14 mouse cellular contexts compared by ENCODE assay signal in the genomic region with DNA sequence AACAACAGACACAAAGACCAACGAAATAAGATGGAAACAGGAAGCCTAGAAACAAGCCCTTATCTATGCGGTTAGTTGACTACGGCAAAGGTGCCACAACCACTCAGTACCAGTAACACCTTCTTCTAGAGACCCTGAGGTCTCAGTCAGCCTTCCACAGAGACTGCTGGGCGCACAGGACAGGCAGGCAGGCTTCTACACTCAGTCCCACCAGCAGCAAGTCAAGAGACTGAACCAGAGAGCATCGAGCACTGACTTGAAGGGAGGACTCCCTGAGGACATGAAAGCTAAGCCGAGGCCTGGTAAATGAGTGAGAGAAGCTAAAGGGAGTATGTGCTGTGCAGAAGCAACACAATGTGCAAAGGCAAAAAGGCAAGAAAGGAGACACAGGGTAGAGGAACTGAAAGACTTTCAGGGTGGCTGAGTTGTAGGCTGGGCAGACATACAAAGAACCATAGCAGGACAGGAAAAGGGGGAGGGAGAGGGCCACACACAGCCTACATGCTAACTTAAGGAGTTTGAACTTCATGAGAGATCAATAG. TPM values are rescaled to one million over a fixed set of nuclear protein-coding genes. Genes with fewer than 3 reads are reported as not detected.
DNase-seq lines count a peak whose midpoint lies in the region; ATAC-seq and TF ChIP-seq lines count a peak whose summit lies in the region.
"Had no signal": no experiment of that assay in that cellular context is flagged by ENCODE, and none has a peak within 500 bp of the region (broad histone marks: within the 10 kb centered on the region; RNA-seq: fewer than 3 reads in every experiment).

No protein-coding gene starts in this region.

- TF ChIP-seq CTCF in layer of hippocampus, adult 2 months (conservative IDR thresholded peaks at IDR 0.05) = no peak
- TF ChIP-seq CTCF in bone marrow, adult 2 months (IDR thresholded peaks at IDR 0.05; ENCODE audit: control insufficient read depth, insufficient read depth, low read length) = no peak

- peak; percentile 74 for ATAC-seq in megakaryocyte, adult 5-6 weeks (ENCODE audit: poor library complexity, severe bottlenecking)
- ATAC-seq: forebrain, postnatal 0 days; midbrain, embryonic 16.5 days had no signal

- peak overlapping the region; percentile 62; the same call in 1 of the 2 replicates for H3K27ac ChIP-seq in layer of hippocampus, adult 2 months
- H3K27ac ChIP-seq in bone marrow, adult 2 months (ENCODE audit: control insufficient read depth, insufficient read depth, low read depth, low read length, poor library complexity) = peak overlapping the region; percentile 82

- peaks cover 10% of the 10 kb centered on the region for H3K4me1 ChIP-seq in bone marrow, adult 2 months (ENCODE audit: control insufficient read depth, insufficient read depth, low read length)

- no peak for TF ChIP-seq POLR2A in bone marrow, adult 2 months (IDR thresholded peaks at IDR 0.05; ENCODE audit: borderline replicate concordance, control insufficient read depth, low read depth, low read length)

- no peak overlapping the region for H3K4me3 ChIP-seq in layer of hippocampus, adult 2 months
- H3K4me3 ChIP-seq in bone marrow, adult 2 months (replicated peaks; ENCODE audit: control insufficient read depth, low read depth, low read length) = no peak overlapping the region

- WGBS in bone marrow, adult 2 months = 52% methylated on average over 6 of the region's 6 CpGs

- DNase-seq in layer of hippocampus, adult 2 months (ENCODE audit: low spot score in 2 of 2) = no peak
- DNase-seq in layer of hippocampus, adult 9-11 months = no peak
- DNase-seq in CD4-positive, CD25-positive, alpha-beta regulatory T cell, adult 2 months (ENCODE audit: low read depth, low spot score) = peak; percentile 68
- no peak for DNase-seq in urinary bladder, postnatal 25 days (ENCODE audit: low spot score)
- DNase-seq in cerebellum, adult 9-11 months = no peak
- DNase-seq in kidney, adult 18-20 months = no peak
- DNase-seq: adrenal gland, adult 2 months; forebrain, postnatal 0 days; kidney, adult 11 months; lung, embryonic 14.5 days had no signal

RNA-seq across cellular contexts. Expression of a gene that starts 16.8 kb away (rescaled TPM):
- 10 to 100 TPM; 25.1 to 27.3 TPM for total RNA-seq in layer of hippocampus, adult 2 months (2021)
- polyA plus RNA-seq in bone marrow, adult 2 months (2011; ENCODE audit: insufficient read depth, insufficient read length, low replicate concordance, missing spikeins) = 90.8 and 98.0 TPM in 2 replicates
- 10.2 and 10.5 TPM in 2 replicates for total RNA-seq in megakaryocyte, adult 5-6 weeks (2015)
- total RNA-seq in megakaryocyte, adult 5-6 weeks (2017) = 6.4 and 7.0 TPM in 2 replicates

RNA-seq across cellular contexts. Expression of a gene that starts 17.2 kb away (rescaled TPM):
- under 1 TPM; 0.22 to 0.28 TPM for total RNA-seq in layer of hippocampus, adult 2 months (2021)
- 3.6 TPM in 1 of 2 replicates, not detected in the other for polyA plus RNA-seq in bone marrow, adult 2 months (2011; ENCODE audit: insufficient read depth, insufficient read length, low replicate concordance, missing spikeins)
- total RNA-seq in megakaryocyte, adult 5-6 weeks (2015) = not detected in 2 replicates
- total RNA-seq in megakaryocyte, adult 5-6 weeks (2017) = not detected in 2 replicates
- total RNA-seq: adrenal gland, adult 2 months had no signal
- polyA plus RNA-seq: adrenal gland, adult 2 months; heart, postnatal 0 days had no signal

RNA-seq across cellular contexts. Expression of a gene that starts 42.8 kb away (rescaled TPM):
- total RNA-seq in layer of hippocampus, adult 2 months (2021) = 10 to 100 TPM; 14.6 to 16.0 TPM
- 30.3 and 73.2 TPM in 2 replicates for polyA plus RNA-seq in bone marrow, adult 2 months (2011; ENCODE audit: insufficient read depth, insufficient read length, low replicate concordance, missing spikeins)
- total RNA-seq in megakaryocyte, adult 5-6 weeks (2015) = 12.4 and 18.3 TPM in 2 replicates
- 16.7 and 25.0 TPM in 2 replicates for total RNA-seq in megakaryocyte, adult 5-6 weeks (2017)

RNA-seq across cellular contexts. Expression of a gene that starts 44.6 kb away (rescaled TPM):
- 10 to 100 TPM; 37.2 to 38.9 TPM for total RNA-seq in layer of hippocampus, adult 2 months (2021)
- 9.8 and 12.6 TPM in 2 replicates for polyA plus RNA-seq in bone marrow, adult 2 months (2011; ENCODE audit: insufficient read depth, insufficient read length, low replicate concordance, missing spikeins)
- total RNA-seq in megakaryocyte, adult 5-6 weeks (2015) = 42.8 and 48.9 TPM in 2 replicates
- 38.5 and 42.6 TPM in 2 replicates for total RNA-seq in megakaryocyte, adult 5-6 weeks (2017)

RNA-seq across cellular contexts. Expression of a gene that starts 50.1 kb away (rescaled TPM):
- 10 to 100 TPM; 33.5 to 40.8 TPM for total RNA-seq in layer of hippocampus, adult 2 months (2021)
- polyA plus RNA-seq in bone marrow, adult 2 months (2011; ENCODE audit: insufficient read depth, insufficient read length, low replicate concordance, missing spikeins) = 35.2 and 54.8 TPM in 2 replicates
- 103 and 117 TPM in 2 replicates for total RNA-seq in megakaryocyte, adult 5-6 weeks (2015)
- 40.9 and 54.5 TPM in 2 replicates for total RNA-seq in megakaryocyte, adult 5-6 weeks (2017)
